Mouse (Mus musculus) intestine, embryonic 15.5 days (tissue): Measurements from ENCODE around the gene Rasa4. TPM values are rescaled to one million over a fixed set of nuclear protein-coding genes. Genes with fewer than 3 reads are reported as not detected.
"Not testable (repeated sequence)": the region's sequence is repeated elsewhere in the genome, so short reads cannot be mapped to it uniquely, and the experiment has no call there.

ENCODE experiments used
- ATAC-seq: fragments of 200-750 bp; cut with Nextera tagmentation; 2 replicates; pipeline ENCODE4 v1.8.0; 2017; ENCODE audit warnings: moderate TSS enrichment, moderate library complexity
- H3K27ac ChIP-seq: fragments of 300-500 bp; sonication (generic); 2 replicates; pipeline ENCODE4 v1.5.1; 2015; ENCODE audit warnings: mild to moderate bottlenecking, inconsistent platforms
- H3K27me3 ChIP-seq: fragments of 300-500 bp; sonication (generic); replicated peaks from 2 replicates; pipeline ENCODE4 v1.6.1; 2015; ENCODE audit warnings: inconsistent platforms
- H3K36me3 ChIP-seq: fragments of 300-500 bp; sonication (generic); 2 replicates; pipeline ENCODE4 v1.6.1; 2015; ENCODE audit warnings: inconsistent platforms
- H3K4me1 ChIP-seq: fragments of 300-500 bp; sonication (generic); replicated peaks from 2 replicates; pipeline ENCODE4 v1.6.1; 2015; ENCODE audit warnings: inconsistent platforms
- H3K4me2 ChIP-seq: fragments of 300-500 bp; sonication (generic); replicated peaks from 2 replicates; pipeline ENCODE4 v1.6.1; 2015; ENCODE audit warnings: mild to moderate bottlenecking, inconsistent platforms
- H3K4me3 ChIP-seq: fragments of 300-500 bp; sonication (generic); replicated peaks from 2 replicates; pipeline ENCODE4 v1.5.1; 2015; ENCODE audit warnings: inconsistent platforms
- H3K9ac ChIP-seq: fragments of 300-500 bp; sonication (generic); 2 replicates; pipeline ENCODE4 v1.6.1; 2015; ENCODE audit warnings: inconsistent platforms
- H3K9me3 ChIP-seq: fragments of 300-500 bp; sonication (generic); 2 replicates; pipeline ENCODE4 v1.6.1; 2016; ENCODE audit warnings: inconsistent platforms
- WGBS: fragments of 180-500 bp; shearing (Covaris S2); methylation state at CpG from one replicate; pipeline ENCODE4 v1.1.7; 2015; 5-methylcytosine and 5-hydroxymethylcytosine counted together
- polyA plus RNA-seq: library from polyadenylated mRNA; unstranded; fragments of >200 nt; fragmentation: Nextera tagmentation; extraction: Ambion mirVana; gene quantifications from 2 replicates; pipeline ENCODE4 v1.2.1, GENCODE M21; 2015

Rasa4 gene
- polyA plus RNA-seq, 1 experiment from 2014 or later: 16.3 TPM

DNA sequence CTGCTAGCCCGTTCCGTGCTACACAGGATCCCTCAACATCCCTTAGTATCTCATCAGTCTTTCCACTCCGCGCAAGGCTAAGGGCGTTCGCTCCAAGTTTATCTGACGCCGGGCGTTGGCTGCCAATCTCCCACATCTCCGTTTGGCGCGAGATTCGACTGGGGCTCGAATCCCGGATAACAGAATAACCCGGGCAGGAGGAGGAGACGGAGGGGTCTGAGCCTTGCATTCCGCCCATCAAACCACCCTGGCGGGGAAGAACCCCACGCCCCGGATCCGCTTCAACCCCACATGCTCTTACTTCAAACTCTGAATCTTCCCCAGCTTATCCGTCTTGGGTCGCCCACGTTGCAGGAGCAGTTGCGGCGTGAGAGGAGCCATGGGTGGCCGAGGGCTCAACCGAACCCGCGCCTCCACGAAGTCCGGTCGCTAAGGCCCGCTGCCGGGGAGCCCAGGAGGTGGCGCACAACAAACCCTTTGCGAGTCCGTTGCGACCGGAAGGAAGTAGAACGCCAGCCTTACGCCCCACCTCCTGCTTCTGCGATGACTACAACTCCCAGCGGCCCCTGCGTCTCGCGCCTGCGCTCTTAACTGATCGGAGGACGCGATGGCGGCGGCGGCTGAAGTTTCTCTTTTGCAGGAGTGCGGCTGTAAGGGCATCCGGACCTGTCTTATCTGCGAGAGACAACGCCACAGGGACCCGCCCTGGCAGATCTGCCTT, 52.0 kb downstream of the Rasa4 start, which contains the start of the genes Lrwd1 and Alkbh4:
Gene Lrwd1 (minus strand): TSS at position 504 of the 721 bp plus-strand sequence.
Gene Alkbh4 (plus strand): TSS at position 576 of the 721 bp plus-strand sequence.
- Histone ChIP-seq H3K9me3 (no peaks in the 10 kb centered on the region), H3K4me3 (peak within 1 kb of the TSS; percentile 64), H3K4me1 (peaks cover 7% of the 10 kb centered on the region), H3K4me2 (peak within 1 kb of the TSS; percentile 72), H3K27ac (peak within 1 kb of the TSS; percentile 57; the same call in 1 of the 2 replicates), H3K36me3 (peaks cover 29% of the 10 kb centered on the region), H3K27me3 (no peaks in the 10 kb centered on the region), H3K9ac (peak within 1 kb of the TSS; percentile 75)
- under 1% methylated on average over 60 of the region's 60 CpGs for WGBS
- ATAC-seq: peak; percentile 96

DNA sequence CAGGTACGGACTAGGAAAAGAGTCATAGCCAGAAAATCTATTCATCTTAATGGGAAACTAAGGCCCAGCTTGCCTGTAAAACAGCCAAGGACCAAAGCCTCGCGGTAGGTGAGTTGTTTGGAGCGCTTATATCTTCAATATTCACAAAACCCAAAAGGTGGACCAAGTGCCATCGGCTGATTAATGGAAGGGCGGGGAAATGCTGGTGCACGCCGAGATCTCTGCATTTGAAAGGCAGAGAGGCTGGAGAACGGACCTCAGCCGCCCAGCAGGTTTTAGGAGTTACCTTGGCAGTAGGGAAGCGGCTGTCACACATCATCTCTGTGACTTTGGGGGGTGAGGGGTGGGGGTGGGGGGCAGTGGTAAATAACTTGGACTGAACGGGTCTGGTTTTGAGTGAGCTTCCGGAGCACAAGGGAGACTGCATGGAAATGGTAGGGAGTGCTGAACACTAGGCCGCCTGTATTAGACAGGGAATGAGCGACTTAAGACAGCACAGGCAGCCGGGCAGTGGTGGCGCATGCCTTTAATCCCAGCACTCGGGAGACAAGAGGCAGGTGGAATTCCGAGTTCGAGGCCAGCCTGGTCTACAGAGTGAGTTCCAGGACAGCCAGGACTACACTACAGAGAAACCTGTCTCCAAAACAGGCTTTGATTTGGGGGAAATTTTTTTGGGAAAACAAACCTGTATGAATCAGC, 52.7 kb downstream of the Rasa4 start:
- peaks cover 7% of the 10 kb centered on the region for H3K4me1 ChIP-seq
- peaks cover 29% of the 10 kb centered on the region for H3K36me3 ChIP-seq
- H3K4me2 ChIP-seq: peak overlapping the region; percentile 72
- H3K4me3 ChIP-seq: peak overlapping the region; percentile 64
- H3K9ac ChIP-seq: peak overlapping the region; percentile 58
- no peaks in the 10 kb centered on the region for H3K27me3 ChIP-seq
- no peaks in the 10 kb centered on the region for H3K9me3 ChIP-seq
- peak overlapping the region; percentile 1; the same call in 1 of the 2 replicates for H3K27ac ChIP-seq
- WGBS: 6% methylated on average over 20 of the region's 20 CpGs
- ATAC-seq: peak; percentile 9; the same call in 1 of the 2 replicates

DNA sequence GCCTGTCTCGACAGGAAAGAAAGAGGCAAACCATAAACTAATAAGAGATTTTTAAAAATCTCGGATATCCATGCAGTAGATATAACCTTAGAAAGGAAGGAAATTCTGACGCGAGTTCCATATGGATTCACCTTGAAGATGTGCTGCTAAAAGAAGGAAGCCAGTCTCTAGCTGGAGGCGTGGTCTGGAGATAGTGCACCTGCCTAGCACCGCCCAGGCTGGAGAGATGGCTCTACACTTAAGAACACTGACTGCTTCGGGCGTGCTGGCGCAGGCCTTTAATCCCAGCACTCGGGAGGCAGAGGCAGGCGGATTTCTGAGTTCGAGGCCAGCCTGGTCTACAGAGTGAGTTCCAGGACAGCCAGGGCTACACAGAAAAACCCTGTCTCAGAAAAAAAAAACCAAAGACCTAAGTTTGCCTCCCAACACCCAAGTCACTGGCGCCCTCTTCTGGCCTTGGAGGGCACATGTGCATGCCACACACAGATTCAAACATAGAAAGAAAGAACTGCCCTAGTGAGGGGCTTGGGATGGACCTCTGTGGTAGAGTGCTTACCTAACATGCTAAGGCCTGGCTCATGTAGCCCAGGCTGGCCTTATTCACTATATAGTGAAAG, 54.0 kb downstream of the Rasa4 start:
- Histone ChIP-seq H3K4me3 (no peak overlapping the region), H3K4me2 (no peak overlapping the region), H3K27ac (no peak overlapping the region), H3K4me1 (peaks cover 7% of the 10 kb centered on the region), H3K9me3 (no peaks in the 10 kb centered on the region), H3K36me3 (peaks cover 26% of the 10 kb centered on the region), H3K27me3 (no peaks in the 10 kb centered on the region), H3K9ac (no peak overlapping the region)
- ATAC-seq: no peak
- 74% methylated on average over 13 of the region's 13 CpGs for WGBS

DNA sequence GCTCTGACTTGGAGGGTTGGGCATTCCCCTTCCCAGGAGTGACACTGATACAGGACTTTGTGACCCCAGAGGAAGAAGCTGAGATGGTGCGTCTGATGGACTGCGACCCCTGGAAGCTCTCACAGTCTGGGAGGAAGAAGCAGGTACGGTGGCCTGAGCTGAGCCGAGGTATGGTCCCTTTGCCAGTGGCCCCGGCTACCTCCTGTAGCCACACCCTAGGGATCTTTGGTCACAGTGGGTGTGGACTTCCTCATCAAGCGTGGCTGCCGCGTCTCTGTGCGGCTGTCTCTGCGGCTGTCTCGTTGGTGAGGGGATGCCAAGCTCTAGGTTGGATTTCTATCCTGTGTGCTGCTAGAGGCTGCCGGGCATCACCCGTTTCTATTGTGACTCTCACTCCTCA, 55.7 kb downstream of the Rasa4 start:
- Histone ChIP-seq H3K9me3 (no peaks in the 10 kb centered on the region), H3K36me3 (peaks cover 22% of the 10 kb centered on the region), H3K9ac (no peak overlapping the region), H3K4me1 (peaks cover 7% of the 10 kb centered on the region), H3K4me2 (no peak overlapping the region), H3K4me3 (no peak overlapping the region), H3K27ac (no peak overlapping the region), H3K27me3 (no peaks in the 10 kb centered on the region)
- WGBS: 89% methylated on average over 13 of the region's 13 CpGs
- ATAC-seq: no peak

DNA sequence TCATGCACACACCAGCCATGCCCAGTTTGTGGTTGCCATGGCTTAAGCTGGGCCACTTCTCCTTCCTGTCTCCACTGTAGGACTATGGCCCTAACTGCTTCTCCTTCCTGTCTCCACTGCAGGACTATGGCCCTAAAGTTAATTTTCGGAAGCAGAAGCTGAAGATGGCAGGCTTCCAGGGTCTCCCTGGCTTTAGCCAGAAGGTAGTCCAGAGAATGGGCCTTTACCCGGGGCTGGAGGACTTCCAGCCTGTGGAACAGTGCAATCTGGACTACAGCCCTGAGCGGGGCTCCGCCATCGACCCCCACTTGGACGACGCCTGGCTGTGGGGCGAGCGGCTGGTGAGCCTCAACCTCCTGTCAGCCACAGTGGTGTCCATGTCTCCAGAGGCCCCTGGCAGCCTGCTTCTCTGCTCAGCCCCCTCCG, 56.4 kb downstream of the Rasa4 start:
- 89% methylated on average over 10 of the region's 10 CpGs for WGBS
- no peak overlapping the region for H3K4me3 ChIP-seq
- peaks cover 2% of the 10 kb centered on the region for H3K4me1 ChIP-seq
- ATAC-seq: no peak
- H3K36me3 ChIP-seq: peaks cover 22% of the 10 kb centered on the region
- no peak overlapping the region for H3K4me2 ChIP-seq
- no peak overlapping the region for H3K9ac ChIP-seq
- no peaks in the 10 kb centered on the region for H3K27me3 ChIP-seq
- H3K9me3 ChIP-seq: no peaks in the 10 kb centered on the region
- no peak overlapping the region for H3K27ac ChIP-seq

DNA sequence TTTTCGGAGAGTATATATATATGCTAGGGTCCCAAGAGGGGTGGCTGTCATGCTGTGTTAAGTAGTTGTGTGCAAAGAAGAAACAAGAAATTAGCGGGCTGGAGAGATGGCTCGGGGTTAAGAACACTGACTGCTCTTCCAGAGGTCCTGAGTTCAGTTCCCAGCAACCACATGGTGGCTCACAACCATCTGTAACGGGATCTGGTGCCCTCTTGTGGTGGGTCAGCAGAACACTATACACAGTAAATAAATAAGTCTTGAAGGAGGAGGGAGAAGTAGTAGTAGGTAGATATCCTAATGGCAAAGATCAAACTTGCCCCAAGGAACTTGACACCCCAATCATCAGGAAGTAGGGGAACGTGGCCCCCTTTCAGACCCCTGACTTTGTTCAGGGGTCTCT, 59.0 kb downstream of the Rasa4 start:
- H3K9me3 ChIP-seq: no peaks in the 10 kb centered on the region
- no peak for ATAC-seq

DNA sequence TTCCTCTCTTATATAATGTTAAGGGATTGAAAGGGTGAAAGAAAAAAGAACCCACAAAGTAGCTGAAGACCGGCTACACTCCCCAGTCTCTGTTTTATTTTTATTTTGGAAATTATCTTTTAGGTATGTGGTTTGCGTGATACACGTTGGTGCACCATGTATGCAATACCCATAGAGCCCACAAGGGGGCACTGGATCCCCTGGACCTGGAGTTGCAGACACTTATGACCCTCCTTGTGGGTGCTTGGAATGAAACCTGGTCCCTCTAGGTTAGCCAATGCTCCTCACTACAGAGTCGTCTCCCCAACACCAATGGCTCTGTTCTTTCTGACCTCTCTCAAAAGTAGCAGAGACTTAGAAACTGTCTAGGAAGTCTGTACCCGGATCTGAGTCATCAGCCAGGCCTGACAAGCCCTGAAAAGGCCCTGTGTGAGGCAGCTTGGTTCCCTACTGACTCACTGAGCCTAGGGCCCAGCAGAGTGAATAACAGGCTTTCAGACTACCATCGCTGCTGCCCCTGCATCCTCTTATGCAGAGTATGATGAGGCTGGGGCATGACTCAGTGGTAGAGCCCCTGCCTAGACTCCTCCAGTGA, 59.5 kb downstream of the Rasa4 start:
- H3K4me2 ChIP-seq: no peak overlapping the region
- H3K4me1 ChIP-seq: no peaks in the 10 kb centered on the region
- no peak overlapping the region for H3K4me3 ChIP-seq
- no peak overlapping the region for H3K9ac ChIP-seq
- H3K9me3 ChIP-seq: no peaks in the 10 kb centered on the region
- H3K27ac ChIP-seq: no peak overlapping the region
- WGBS: 85% methylated on average over 6 of the region's 6 CpGs
- H3K36me3 ChIP-seq: peaks cover 18% of the 10 kb centered on the region
- no peak for ATAC-seq
- no peaks in the 10 kb centered on the region for H3K27me3 ChIP-seq

More for the DNA sequence above, 59.0 kb downstream of the Rasa4 start:
- Histone ChIP-seq H3K36me3 (peaks cover 22% of the 10 kb centered on the region), H3K4me3 (no peak overlapping the region), H3K4me1 (no peaks in the 10 kb centered on the region), H3K27ac (no peak overlapping the region), H3K27me3 (no peaks in the 10 kb centered on the region), H3K4me2 (no peak overlapping the region), H3K9ac (no peak overlapping the region)
- WGBS: 84% methylated on average over 5 of the region's 5 CpGs

DNA sequence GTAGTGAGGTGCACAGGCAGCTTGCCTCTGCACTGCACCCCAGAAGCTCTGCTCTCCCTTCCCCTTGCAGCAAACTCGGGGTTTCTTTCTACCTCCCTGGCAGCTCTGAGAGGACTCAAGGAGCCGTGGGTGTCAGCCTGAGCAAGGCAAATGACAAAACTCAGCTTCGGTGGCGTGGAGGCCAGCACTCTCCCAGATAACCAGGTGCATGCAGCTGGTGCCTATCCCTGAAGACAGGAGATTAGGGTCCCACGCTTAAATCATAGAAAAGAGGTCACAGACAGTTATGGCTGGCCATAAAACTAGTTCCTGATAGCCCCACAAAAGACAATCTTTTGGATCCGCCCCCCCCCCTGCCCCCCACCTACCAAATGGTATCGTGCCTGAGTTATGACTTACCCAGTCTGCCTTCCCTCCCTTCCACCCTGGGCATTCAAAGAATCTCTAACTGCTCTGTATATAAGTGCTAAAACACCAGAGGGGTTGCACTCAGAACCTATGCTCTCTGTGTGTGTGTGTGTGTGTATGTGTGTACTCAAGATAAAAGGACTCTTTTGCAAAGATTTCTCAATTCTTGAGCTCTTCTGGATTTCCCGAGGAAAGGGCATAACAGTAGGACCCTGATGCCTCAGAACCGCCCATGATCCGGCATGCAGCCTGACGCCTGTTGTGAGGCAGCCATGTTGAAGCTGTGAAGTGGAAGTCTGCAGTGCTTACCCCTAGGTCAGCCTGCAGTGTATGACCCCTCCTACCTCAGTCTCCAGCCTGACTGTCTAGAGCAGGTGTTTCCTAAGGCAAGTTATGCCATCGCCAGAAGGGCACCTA, 61.1 kb downstream of the Rasa4 start:
- no peaks in the 10 kb centered on the region for H3K4me1 ChIP-seq
- no peak overlapping the region for H3K4me3 ChIP-seq
- peaks cover 13% of the 10 kb centered on the region for H3K36me3 ChIP-seq
- H3K27ac ChIP-seq: no peak overlapping the region
- WGBS: 34% methylated on average over 12 of the region's 12 CpGs
- H3K4me2 ChIP-seq: no peak overlapping the region
- no peak for ATAC-seq
- H3K27me3 ChIP-seq: no peaks in the 10 kb centered on the region
- no peak overlapping the region for H3K9ac ChIP-seq
- H3K9me3 ChIP-seq: no peaks in the 10 kb centered on the region

DNA sequence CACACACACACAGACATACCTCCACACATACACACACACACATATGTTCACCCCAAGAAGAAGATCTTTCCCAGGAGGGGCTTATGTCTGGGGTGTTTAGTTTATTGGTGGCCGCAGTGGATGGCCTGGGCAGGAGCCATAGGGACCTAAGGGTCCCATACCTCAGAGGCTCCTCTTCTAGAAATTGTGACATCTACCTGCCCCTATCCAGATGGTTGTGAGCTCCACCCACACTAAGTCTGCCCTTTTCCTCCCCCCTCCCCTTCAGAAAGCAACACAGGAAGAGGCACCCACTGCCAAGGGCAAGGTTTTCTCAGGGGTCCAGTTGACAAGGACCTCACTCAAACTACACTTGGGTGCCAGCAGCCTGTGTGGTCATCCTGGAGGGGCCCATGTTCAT, 63.2 kb downstream of the Rasa4 start:
- WGBS: 75% methylated on average over 1 of the region's 1 CpGs

DNA sequence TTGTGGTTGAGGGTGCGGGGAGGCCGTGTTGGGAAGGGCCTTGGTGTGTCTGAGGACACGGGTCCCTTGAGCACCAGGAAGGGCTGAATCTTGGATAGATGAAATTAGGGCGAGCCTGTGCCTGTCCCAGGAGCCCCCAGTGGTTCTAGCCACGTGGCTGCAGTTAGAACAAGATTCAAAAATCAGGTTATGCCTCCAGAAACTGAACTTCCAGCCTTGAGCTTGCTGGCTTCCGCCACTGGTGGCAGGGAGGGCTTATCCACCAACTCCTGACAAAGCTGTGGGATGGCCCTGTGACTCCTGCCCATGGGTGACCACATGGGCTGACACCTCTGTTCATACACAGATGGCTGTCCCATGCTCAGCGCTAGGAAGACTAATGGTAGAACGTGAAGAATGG, 64.0 kb downstream of the Rasa4 start:
- Histone ChIP-seq H3K4me2 (no peak overlapping the region), H3K27ac (no peak overlapping the region), H3K36me3 (no peaks in the 10 kb centered on the region), H3K27me3 (no peaks in the 10 kb centered on the region), H3K4me1 (no peaks in the 10 kb centered on the region), H3K9ac (no peak overlapping the region), H3K9me3 (no peaks in the 10 kb centered on the region), H3K4me3 (no peak overlapping the region)
- WGBS: 78% methylated on average over 8 of the region's 8 CpGs
- ATAC-seq: no peak

More for the DNA sequence above, 63.2 kb downstream of the Rasa4 start:
- no peak for ATAC-seq
- H3K9me3 ChIP-seq: no peaks in the 10 kb centered on the region
- no peak overlapping the region for H3K4me2 ChIP-seq
- H3K9ac ChIP-seq: no peak overlapping the region
- no peak overlapping the region for H3K4me3 ChIP-seq
- H3K36me3 ChIP-seq: no peaks in the 10 kb centered on the region
- H3K4me1 ChIP-seq: no peaks in the 10 kb centered on the region
- no peak overlapping the region for H3K27ac ChIP-seq
- no peaks in the 10 kb centered on the region for H3K27me3 ChIP-seq

DNA sequence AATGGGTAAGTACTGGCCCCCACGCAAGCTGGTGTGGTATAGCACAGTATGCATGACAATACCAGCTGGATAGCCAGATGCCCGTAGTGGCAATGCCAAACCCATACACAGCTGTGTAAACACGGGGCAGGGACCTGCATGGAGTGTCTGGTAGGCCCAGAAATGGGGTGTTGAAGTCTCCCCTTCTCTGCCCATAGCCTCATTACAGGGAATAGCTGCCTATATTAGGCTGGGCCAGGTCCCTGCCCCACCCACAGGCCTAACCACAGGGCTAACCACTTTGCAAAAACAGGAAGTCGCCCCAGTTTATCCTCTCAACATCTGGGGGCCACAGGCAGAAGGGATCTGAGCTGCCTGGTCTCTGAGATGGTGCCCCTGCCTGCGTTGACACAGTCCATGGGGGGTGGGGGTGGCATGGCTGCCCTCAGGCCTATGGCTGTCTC, 65.4 kb downstream of the Rasa4 start:
- not testable (repeated sequence) for H3K4me2 ChIP-seq, H3K27me3 ChIP-seq, H3K36me3 ChIP-seq, H3K9me3 ChIP-seq, H3K27ac ChIP-seq, H3K9ac ChIP-seq, ATAC-seq, H3K4me3 ChIP-seq, H3K4me1 ChIP-seq
- WGBS: 62% methylated on average over 5 of the region's 5 CpGs
